Mouse (Mus musculus): Measurements from ENCODE around the gene Mycl.
A peak's percentile ranks its signal among the peaks of the same experiment; 100 is the strongest.
"Not testable (repeated sequence)": the region's sequence is repeated elsewhere in the genome, so short reads cannot be mapped to it uniquely, and the experiment has no call there.

Gene Mycl

GRCm38 (mm10) chr4:122981238-122981637, 14.2 kb upstream of the Mycl start:
- DNase-seq (ENCODE audit: low spot score), result no peak

DNA sequence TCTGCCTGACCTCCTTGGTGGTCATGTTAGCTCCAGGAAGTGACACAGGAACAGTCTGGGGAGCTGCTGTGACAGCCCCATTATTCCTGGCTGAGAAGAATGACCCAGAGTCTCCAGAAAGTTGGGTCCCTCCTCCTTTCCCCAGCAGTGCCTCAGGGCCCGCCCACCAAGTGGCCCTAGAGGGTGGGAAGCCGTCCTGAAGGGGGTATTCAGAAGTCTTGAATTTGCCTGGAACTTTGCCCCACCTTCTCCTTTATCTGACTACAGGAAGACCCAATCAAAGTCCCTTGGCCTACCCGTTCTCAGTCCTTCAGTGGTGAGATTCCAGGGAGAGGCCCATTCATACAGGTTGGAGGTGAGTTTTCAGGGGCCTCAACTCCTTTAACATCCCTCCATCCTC, 13.5 kb upstream of the Mycl start:
- DNase-seq (ENCODE audit: low spot score), result no peak

GRCm38 (mm10) chr4:122982537-122982936, 12.9 kb upstream of the Mycl start:
- no peak for DNase-seq (ENCODE audit: low spot score)

DNA sequence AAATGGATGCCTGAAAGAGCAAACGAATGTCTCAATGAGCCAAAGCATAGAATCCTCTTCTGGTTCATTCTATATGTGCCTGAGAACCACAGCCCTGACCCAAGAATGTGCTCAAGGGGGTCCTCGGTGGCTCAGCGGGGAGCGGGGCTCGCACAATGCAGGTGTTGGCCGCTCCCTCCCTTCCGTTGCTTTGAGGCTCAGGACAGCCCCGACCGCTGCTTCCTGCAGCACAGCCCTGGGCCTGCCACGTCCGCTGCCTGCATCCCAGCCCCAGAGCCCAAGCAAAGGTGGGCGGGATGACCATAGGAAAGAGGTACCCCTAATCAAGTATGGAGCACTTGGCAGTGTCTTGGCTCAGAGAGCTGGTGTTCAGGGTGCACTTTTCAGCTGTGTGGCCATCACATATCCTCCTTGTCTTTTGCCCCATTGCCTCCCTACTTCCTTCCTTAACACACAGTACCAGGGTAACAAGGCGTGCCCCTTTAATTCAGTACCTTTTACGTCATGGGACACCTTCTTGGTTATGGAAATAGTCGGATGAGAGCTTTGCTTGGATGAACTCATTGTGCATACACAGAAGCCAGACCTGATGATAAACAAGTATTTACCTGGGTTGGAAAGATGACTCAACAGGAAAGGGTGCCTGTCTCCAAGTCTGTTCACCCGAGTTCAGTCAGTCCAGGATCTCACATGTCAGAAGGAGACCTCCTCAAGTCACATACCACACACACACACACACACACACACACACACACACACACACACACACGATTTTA, 11.8 kb upstream of the Mycl start:
- no peak for DNase-seq (ENCODE audit: low spot score)

GRCm38 (mm10) chr4:122985110-122985509, 10.3 kb upstream of the Mycl start:
- DNase-seq (ENCODE audit: low spot score), result peak; percentile 24

- no peak for DNase-seq (ENCODE audit: low spot score)
These were observed 8.0 kb upstream of the Mycl start for GRCm38 (mm10) chr4:122987421-122987820.

GRCm38 (mm10) chr4:122988004-122988403, 7.4 kb upstream of the Mycl start:
- DNase-seq (ENCODE audit: low spot score), result not testable (repeated sequence)

DNA sequence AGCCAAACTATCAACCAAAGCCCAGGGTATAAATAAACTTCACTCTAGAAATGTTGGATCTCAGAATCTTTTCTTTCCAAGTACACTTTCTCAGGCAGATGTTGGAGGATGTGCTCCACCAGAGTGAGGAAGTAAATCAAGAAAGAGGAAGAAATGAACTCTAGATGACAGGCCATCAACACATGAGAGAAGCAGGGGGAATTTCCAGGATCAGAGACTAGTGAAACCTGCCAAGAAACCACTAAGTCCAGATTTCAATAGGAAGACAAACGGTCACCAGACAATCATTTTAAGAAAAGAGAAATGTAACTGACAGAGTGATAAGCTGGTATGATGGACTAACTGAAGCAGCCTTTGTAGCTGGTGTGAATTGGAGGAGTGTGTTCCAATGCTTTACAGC, 4.3 kb upstream of the Mycl start:
- DNase-seq (ENCODE audit: low spot score), result no peak

GRCm38 (mm10) chr4:122992276-122992675, 3.2 kb upstream of the Mycl start:
- DNase-seq (ENCODE audit: low spot score), result no peak

- peak; percentile 12 for DNase-seq (ENCODE audit: low spot score)
These were observed 767 bp downstream of the Mycl start for GRCm38 (mm10) chr4:122996221-122996617.

- DNase-seq (ENCODE audit: low spot score), result peak; percentile 5
These were observed 1.3 kb downstream of the Mycl start for GRCm38 (mm10) chr4:122996618-122997381.

- DNase-seq (ENCODE audit: low spot score), result no peak
These were observed 3.2 kb downstream of the Mycl start for GRCm38 (mm10) chr4:122998537-122999262.

DNA sequence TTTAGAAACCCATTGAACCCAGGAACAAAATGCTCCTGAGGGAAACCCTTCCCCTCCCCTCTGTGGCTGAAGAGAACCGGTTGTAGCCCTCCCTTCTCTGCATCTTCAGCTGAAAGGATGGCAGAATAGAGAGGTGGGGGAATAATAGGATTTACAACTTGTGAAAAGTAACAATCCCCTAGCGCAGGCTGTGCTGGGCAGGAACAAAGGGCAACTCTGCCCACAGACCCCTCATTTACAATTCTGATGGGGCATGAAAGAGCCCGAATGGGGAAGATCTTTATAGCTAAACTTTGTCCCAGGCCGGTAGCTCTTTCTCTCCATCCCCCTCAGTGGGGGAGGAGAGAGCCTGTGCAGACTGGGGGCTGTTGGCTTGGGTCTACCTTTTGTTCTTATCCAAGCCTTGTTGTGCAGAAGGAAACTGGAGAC, 3.8 kb downstream of the Mycl start:
- no peak for DNase-seq (ENCODE audit: low spot score)

GRCm38 (mm10) chr4:123000130-123000529, 4.7 kb downstream of the Mycl start:
- DNase-seq (ENCODE audit: low spot score), result no peak

DNA sequence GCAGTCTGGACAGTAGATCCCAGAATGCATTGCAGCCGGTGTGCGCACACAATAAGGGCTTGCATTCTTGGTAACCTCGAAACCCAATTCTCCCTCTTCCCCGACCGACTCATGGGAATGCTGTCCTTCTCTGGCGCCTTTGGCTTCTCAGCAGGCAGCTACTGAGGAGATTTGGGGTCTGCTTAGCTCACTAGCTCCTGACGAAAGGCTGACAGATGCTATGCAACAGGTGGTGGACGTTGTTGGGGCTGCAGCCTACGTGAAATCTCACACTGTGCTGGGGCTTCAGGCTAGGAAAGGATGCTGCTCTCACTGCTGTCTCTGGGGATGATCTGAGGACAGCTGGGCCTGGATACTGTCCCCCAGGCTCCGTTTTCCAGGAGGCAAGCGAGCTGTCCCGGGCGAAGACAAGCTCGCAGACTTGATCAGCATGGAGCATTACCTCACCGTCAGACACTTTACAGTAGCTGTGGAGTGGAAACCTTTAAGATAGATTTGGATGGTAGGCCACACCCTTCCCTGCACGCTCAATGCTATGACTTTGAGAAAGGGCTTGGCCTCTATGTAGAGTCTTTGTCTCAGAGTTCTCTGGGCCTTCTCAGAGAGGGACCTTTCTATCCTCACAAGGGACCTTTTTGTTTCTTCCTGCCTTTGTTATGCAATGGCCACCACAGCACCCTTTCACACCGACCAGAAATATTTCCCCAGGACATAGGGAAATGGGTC, 5.3 kb downstream of the Mycl start:
- no peak for DNase-seq (ENCODE audit: low spot score)

GRCm38 (mm10) chr4:123005054-123005966, 9.9 kb downstream of the Mycl start:
- DNase-seq (ENCODE audit: low spot score), result no peak

GRCm38 (mm10) chr4:123012501-123012900, 17.0 kb downstream of the Mycl start:
- not testable (repeated sequence) for DNase-seq (ENCODE audit: low spot score)

DNA sequence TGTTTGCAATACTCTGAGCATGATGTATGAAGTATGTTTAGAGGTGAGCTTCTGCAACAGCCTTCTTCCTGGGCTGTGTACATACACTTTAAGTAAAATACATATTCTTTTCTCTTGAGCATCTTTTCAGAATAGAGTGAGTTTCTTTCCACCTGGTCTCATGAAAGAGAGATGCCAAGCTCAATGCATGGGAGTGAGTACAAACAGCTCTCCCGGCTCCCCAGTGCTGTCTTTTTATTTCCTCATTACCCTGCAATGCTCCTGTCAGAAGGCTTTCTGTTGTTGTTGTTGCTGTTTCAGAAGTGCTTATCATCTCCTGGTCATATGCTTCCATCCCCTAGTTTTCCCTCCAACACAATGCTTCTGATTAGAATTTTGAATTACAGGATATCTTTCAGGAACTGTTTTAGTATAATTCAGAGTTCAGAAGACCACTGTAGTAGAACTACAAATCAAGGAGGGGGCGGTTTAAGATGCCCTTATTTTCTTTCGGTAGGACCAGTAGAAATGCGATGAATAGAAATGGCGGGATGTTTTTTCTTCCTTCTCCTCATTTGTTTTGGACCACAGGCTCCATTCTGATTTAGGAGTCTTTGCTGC, 18.0 kb downstream of the Mycl start:
- DNase-seq (ENCODE audit: low spot score), result no peak

- no peak for DNase-seq (ENCODE audit: low spot score)
These were observed 18.5 kb downstream of the Mycl start for GRCm38 (mm10) chr4:123013949-123014406.

GRCm38 (mm10) chr4:123014501-123015282, 19.2 kb downstream of the Mycl start:
- no peak for DNase-seq (ENCODE audit: low spot score)
